Mouse (Mus musculus) spleen, adult 12 weeks (tissue): ENCODE data around the gene Ccdc103.

Source experiments
- DNase-seq: peaks from one replicate; pipeline ENCODE4 v3.0.0; 2022; ENCODE audit warnings: low spot score

Gene Ccdc103

GRCm38 (mm10) chr11:102893015-102893651, 12.1 kb downstream of the Ccdc103 start:
- peak; percentile 71 for DNase-seq

- DNase-seq = no peak
Measured at GRCm38 (mm10) chr11:102894716-102895115, 13.7 kb downstream of the Ccdc103 start.

GRCm38 (mm10) chr11:102895779-102896178, 14.8 kb downstream of the Ccdc103 start:
- DNase-seq = peak; percentile 63

- DNase-seq = no peak
Measured at GRCm38 (mm10) chr11:102896641-102897040, 15.6 kb downstream of the Ccdc103 start.

GRCm38 (mm10) chr11:102898408-102898807, 17.4 kb downstream of the Ccdc103 start:
- DNase-seq = no peak

- DNase-seq = peak; percentile 58
Measured at GRCm38 (mm10) chr11:102900763-102901162, 19.8 kb downstream of the Ccdc103 start, which contains the start of gene Gfap. Gfap (minus strand) TSS chr11:102900912.

GRCm38 (mm10) chr11:102901199-102901598, 20.2 kb downstream of the Ccdc103 start:
- DNase-seq = no peak

GRCm38 (mm10) chr11:102902107-102902506, 21.1 kb downstream of the Ccdc103 start:
- no peak for DNase-seq

GRCm38 (mm10) chr11:102903654-102904053, 22.6 kb downstream of the Ccdc103 start:
- DNase-seq = no peak

- DNase-seq = no peak
Measured at GRCm38 (mm10) chr11:102911376-102911775, 30.4 kb downstream of the Ccdc103 start.

GRCm38 (mm10) chr11:102915380-102915779, 34.4 kb downstream of the Ccdc103 start:
- no peak for DNase-seq

- DNase-seq = no peak
Measured at GRCm38 (mm10) chr11:102918077-102918476, 37.1 kb downstream of the Ccdc103 start.

- no peak for DNase-seq
Measured at GRCm38 (mm10) chr11:102921491-102921890, 40.5 kb downstream of the Ccdc103 start.

GRCm38 (mm10) chr11:102924557-102925350, 43.8 kb downstream of the Ccdc103 start, which contains the start of gene Kif18b:
Kif18b (minus strand) TSS chr11:102925124.
- DNase-seq = peak; percentile 88

- DNase-seq = no peak
Measured at GRCm38 (mm10) chr11:102925351-102925717, 44.3 kb downstream of the Ccdc103 start.

GRCm38 (mm10) chr11:102930672-102931071, 49.7 kb downstream of the Ccdc103 start:
- no peak for DNase-seq
